Mouse (Mus musculus) lung, postnatal 0 days (tissue): ENCODE results near the gene Cldn1.

Experiments
- CTCF ChIP-seq: IDR thresholded peaks from 2 replicates; pipeline ENCODE4 v1.5.1; 2016; ENCODE audit warnings: antibody characterized with exemption, mild to moderate bottlenecking
- EP300 ChIP-seq: IDR thresholded peaks from 2 replicates; pipeline ENCODE4 v1.6.1; 2016; ENCODE audit warnings: antibody characterized with exemption, mild to moderate bottlenecking, control low read depth

- TF ChIP-seq EP300 (no peak), CTCF (no peak)
These were observed 28.9 kb upstream of the Cldn1 start for GRCm38 (mm10) chr16:26400549-26400948.
